Mouse (Mus musculus): ENCODE measurements around the gene Gdf5. TPM values are rescaled to one million over a fixed set of nuclear protein-coding genes. Genes with fewer than 3 reads are reported as not detected.

The Gdf5 gene
- total and polyA plus RNA-seq, 3 experiments = not detected

- TF ChIP-seq MAFK (IDR thresholded peaks at IDR 0.05; ENCODE audit: insufficient replicate concordance, low read length) (0 out of 2 replicates have a peak, but pooled peaks have one; percentile 15), PAX5 (IDR thresholded peaks at IDR 0.05; ENCODE audit: low read length) (no peak), TBP (conservative IDR thresholded peaks at IDR 0.05; ENCODE audit: low read depth, low read length) (0 out of 2 replicates have a peak, but pooled peaks have one; percentile 48), UBTF (IDR thresholded peaks at IDR 0.05; ENCODE audit: low read depth, low read length) (peak; percentile 83; the same call in 1 of the 2 replicates), E2F4 (IDR thresholded peaks at IDR 0.05; ENCODE audit: insufficient replicate concordance, low read depth, low read length) (peak; percentile 94; the same call in 1 of the 2 replicates), BHLHE40 (IDR thresholded peaks at IDR 0.05; ENCODE audit: low read depth, low read length) (0 out of 2 replicates have a peak, but pooled peaks have one; percentile 22), TCF12 (IDR thresholded peaks at IDR 0.05; ENCODE audit: low read depth, low read length) (peak; percentile 50), GABPA (IDR thresholded peaks at IDR 0.05; ENCODE audit: insufficient replicate concordance, low read depth, low read length) (no peak), EP300 (IDR thresholded peaks at IDR 0.05; ENCODE audit: low read length) (no peak), RCOR1 (conservative IDR thresholded peaks at IDR 0.05; ENCODE audit: low read depth, low read length) (no peak), USF2 (conservative IDR thresholded peaks at IDR 0.05; ENCODE audit: low read depth, low read length) (no peak)
Measured at GRCm38 (mm10) chr2:155956134-155957059, 11.2 kb upstream of the Gdf5 start, which contains the start of gene Cep250 (continued).

- Histone ChIP-seq H3K4me3 (replicated peaks in 1 of 3; ENCODE audit: low read depth in 2 of 3, low read length in 2 of 3, poor library complexity in 1 of 3) (no peak overlapping the region), H3K79me2 (replicated peaks; ENCODE audit: control insufficient read depth, extremely low read depth, insufficient read depth, poor library complexity, severe bottlenecking) (0 out of 2 replicates have a peak, but pooled peaks cover 3% of the 10 kb centered on the region), H3K9ac (ENCODE audit: insufficient read depth, low read depth) (no peak overlapping the region), H3K4me2 (ENCODE audit: insufficient read depth, low read depth, poor library complexity, severe bottlenecking) (no peak overlapping the region), H3K36me3 (replicated peaks in 1 of 2; ENCODE audit: control insufficient read depth in 1 of 2, insufficient read depth in 1 of 2, low read length in 1 of 2) (no peaks in the 10 kb centered on the region), H3K9me3 (replicated peaks; ENCODE audit: low read length) (no peaks in the 10 kb centered on the region), H3K4me1 (ENCODE audit: control insufficient read depth in 1 of 2, insufficient read depth in 2 of 2) (0 out of 4 replicates have a peak, but pooled peaks cover 0 to under 1% of the 10 kb centered on the region in 2 experiments), H3K27ac (ENCODE audit: insufficient read depth, low read depth) (no peak overlapping the region), H3K27me3 (replicated peaks) (peaks cover 11% of the 10 kb centered on the region)
- in situ Hi-C loops (cut with MboI; ENCODE audit: low pct_ligation_motif_present, low pct_unique_long_range_greater_than_20kb, low sequenced_read_pairs) (no loop called here), dilution Hi-C loops (cut with MboI; ENCODE audit: extremely low pct_ligation_motif_present, extremely low pct_unique_long_range_greater_than_20kb, low sequenced_read_pairs) (no loop called here)
- no peak for TF ChIP-seq MAZ (IDR thresholded peaks at IDR 0.05; ENCODE audit: low read depth, low read length)
- peak; percentile 55 for TF ChIP-seq SMC3 (IDR thresholded peaks at IDR 0.05; ENCODE audit: low read depth, low read length)
- TF ChIP-seq BHLHE40 (IDR thresholded peaks at IDR 0.05; ENCODE audit: low read depth, low read length) = no peak
- no peak for TF ChIP-seq USF2 (conservative IDR thresholded peaks at IDR 0.05; ENCODE audit: low read depth, low read length)
- peak; percentile 70 for TF ChIP-seq RAD21 (IDR thresholded peaks at IDR 0.05; ENCODE audit: low read depth, low read length)
- TF ChIP-seq CTCF (conservative IDR thresholded peaks at IDR 0.05 in 1 of 2, IDR thresholded peaks at IDR 0.05 in 1 of 2; ENCODE audit: low read depth in 2 of 2, low read length in 2 of 2) = peak; percentile 55 to 72; a peak in 3 of 4 replicates
- no peak for DNase-seq (ENCODE audit: extremely low read depth)
Measured at GRCm38 (mm10) chr2:155952006-155952405, 6.8 kb upstream of the Gdf5 start.

GRCm38 (mm10) chr2:155949362-155949761, 4.2 kb upstream of the Gdf5 start:
- Histone ChIP-seq H3K4me3 (replicated peaks in 1 of 3; ENCODE audit: low read depth in 2 of 3, low read length in 2 of 3, poor library complexity in 1 of 3) (no peak overlapping the region), H3K9ac (ENCODE audit: insufficient read depth, low read depth) (no peak overlapping the region), H3K79me2 (replicated peaks; ENCODE audit: control insufficient read depth, extremely low read depth, insufficient read depth, poor library complexity, severe bottlenecking) (no peaks in the 10 kb centered on the region), H3K4me2 (ENCODE audit: insufficient read depth, low read depth, poor library complexity, severe bottlenecking) (no peak overlapping the region), H3K27ac (ENCODE audit: insufficient read depth, low read depth) (no peak overlapping the region), H3K36me3 (replicated peaks in 1 of 2; ENCODE audit: control insufficient read depth in 1 of 2, insufficient read depth in 1 of 2, low read length in 1 of 2) (no peaks in the 10 kb centered on the region), H3K9me3 (replicated peaks; ENCODE audit: low read length) (no peaks in the 10 kb centered on the region), H3K27me3 (replicated peaks) (peaks cover 8% of the 10 kb centered on the region), H3K4me1 (ENCODE audit: control insufficient read depth in 1 of 2, insufficient read depth in 2 of 2) (no peaks in the 10 kb centered on the region; a peak in 1 of 4 replicates)
- no peak for TF ChIP-seq IRF4 (IDR thresholded peaks at IDR 0.05; ENCODE audit: low read depth, low read length)
- TF ChIP-seq USF2 (conservative IDR thresholded peaks at IDR 0.05; ENCODE audit: low read depth, low read length) = no peak
- no peak for TF ChIP-seq USF1 (IDR thresholded peaks at IDR 0.05; ENCODE audit: low read depth, low read length)
- DNase-seq (ENCODE audit: extremely low read depth) = no peak
- in situ Hi-C loops (cut with MboI; ENCODE audit: low pct_ligation_motif_present, low pct_unique_long_range_greater_than_20kb, low sequenced_read_pairs) (loop anchor here (25.0 kb wide), 1 partner anchor 262 kb away; the partner anchor contains the start of gene Trpc4ap), dilution Hi-C loops (cut with MboI; ENCODE audit: extremely low pct_ligation_motif_present, extremely low pct_unique_long_range_greater_than_20kb, low sequenced_read_pairs) (no loop called here)

Data from CH12.LX (cell line).